Mouse (Mus musculus) fibroblast of lung, adult 2 months (primary cell): ENCODE results near the gene Jph2.

Source experiments
- DNase-seq: peaks from one replicate; pipeline ENCODE4 v3.0.0-alpha.2; 2011; ENCODE audit warnings: low read depth

Jph2 gene

GRCm38 (mm10) chr2:163397905-163398304 is at the start of gene Jph2:
Jph2 (minus strand) TSS chr2:163397993.
- DNase-seq = peak; percentile 41

GRCm38 (mm10) chr2:163447375-163447774 is 49.6 kb upstream of the Jph2 start:
- no peak for DNase-seq

GRCm38 (mm10) chr2:163444017-163444416 is 46.2 kb upstream of the Jph2 start:
- no peak for DNase-seq

GRCm38 (mm10) chr2:163443543-163443942 is 45.8 kb upstream of the Jph2 start:
- no peak for DNase-seq

GRCm38 (mm10) chr2:163439488-163439887 is 41.7 kb upstream of the Jph2 start:
- no peak for DNase-seq

- no peak for DNase-seq
Observed at GRCm38 (mm10) chr2:163438619-163439451, 41.0 kb upstream of the Jph2 start.

- no peak for DNase-seq
Observed at GRCm38 (mm10) chr2:163438246-163438618, 40.4 kb upstream of the Jph2 start, which contains the start of gene Gdap1l1. Gdap1l1 (plus strand) TSS chr2:163438476.

GRCm38 (mm10) chr2:163437800-163438199 is 40.0 kb upstream of the Jph2 start:
- no peak for DNase-seq

- no peak for DNase-seq
Observed at GRCm38 (mm10) chr2:163433971-163434370, 36.2 kb upstream of the Jph2 start.

- no peak for DNase-seq
Observed at GRCm38 (mm10) chr2:163431289-163431688, 33.5 kb upstream of the Jph2 start.

GRCm38 (mm10) chr2:163428346-163429011 is 30.7 kb upstream of the Jph2 start:
- DNase-seq = no peak

GRCm38 (mm10) chr2:163424597-163424996 is 26.8 kb upstream of the Jph2 start, which contains the start of gene Oser1:
Oser1 (minus strand) TSS chr2:163424697.
- no peak for DNase-seq

- no peak for DNase-seq
Observed at GRCm38 (mm10) chr2:163422895-163423660, 25.3 kb upstream of the Jph2 start.

- DNase-seq = no peak
Observed at GRCm38 (mm10) chr2:163420366-163420886, 22.6 kb upstream of the Jph2 start.

GRCm38 (mm10) chr2:163419346-163420045 is 21.7 kb upstream of the Jph2 start:
- DNase-seq = peak; percentile 98

- DNase-seq = no peak
Observed at GRCm38 (mm10) chr2:163418841-163419345, 21.1 kb upstream of the Jph2 start.

- DNase-seq = no peak
Observed at GRCm38 (mm10) chr2:163417830-163418229, 20.0 kb upstream of the Jph2 start.

GRCm38 (mm10) chr2:163417026-163417425 is 19.2 kb upstream of the Jph2 start:
- no peak for DNase-seq

- no peak for DNase-seq
Observed at GRCm38 (mm10) chr2:163412846-163413590, 15.2 kb upstream of the Jph2 start.

- DNase-seq = no peak
Observed at GRCm38 (mm10) chr2:163412419-163412818, 14.6 kb upstream of the Jph2 start.

GRCm38 (mm10) chr2:163411840-163412239 is 14.0 kb upstream of the Jph2 start:
- DNase-seq = no peak
